Mouse (Mus musculus) stomach, embryonic 15.5 days (tissue): ENCODE measurements around the gene Gpc5. TPM values are rescaled to one million over a fixed set of nuclear protein-coding genes. Genes with fewer than 3 reads are reported as not detected.

Source experiments
- ATAC-seq: fragments of 200-750 bp; cut with Nextera tagmentation; 2 replicates; pipeline ENCODE4 v1.8.0; 2017; ENCODE audit warnings: low read depth, moderate number of reproducible peaks, moderate TSS enrichment; ENCODE audit not compliant: insufficient read depth, low FRiP score
- H3K27ac ChIP-seq: fragments of 300-500 bp; sonication (generic); 2 replicates; pipeline ENCODE4 v1.5.1; 2015; ENCODE audit warnings: mild to moderate bottlenecking, inconsistent platforms
- H3K27me3 ChIP-seq: fragments of 300-500 bp; sonication (generic); replicated peaks from 2 replicates; pipeline ENCODE4 v1.6.1; 2015; ENCODE audit warnings: inconsistent platforms
- H3K36me3 ChIP-seq: fragments of 300-500 bp; sonication (generic); 2 replicates; pipeline ENCODE4 v1.6.1; 2015; ENCODE audit warnings: inconsistent platforms
- H3K4me1 ChIP-seq: fragments of 300-500 bp; sonication (generic); 2 replicates; pipeline ENCODE4 v1.6.1; 2015; ENCODE audit warnings: inconsistent platforms
- H3K4me2 ChIP-seq: fragments of 300-500 bp; sonication (generic); 2 replicates; pipeline ENCODE4 v1.6.1; 2015; ENCODE audit warnings: mild to moderate bottlenecking, inconsistent platforms
- H3K4me3 ChIP-seq: fragments of 300-500 bp; sonication (generic); replicated peaks from 2 replicates; pipeline ENCODE4 v1.5.1; 2015; ENCODE audit warnings: inconsistent platforms
- H3K9ac ChIP-seq: fragments of 300-500 bp; sonication (generic); 2 replicates; pipeline ENCODE4 v1.6.1; 2015; ENCODE audit warnings: inconsistent platforms
- H3K9me3 ChIP-seq: fragments of 300-500 bp; sonication (generic); 2 replicates; pipeline ENCODE4 v1.6.1; 2016; ENCODE audit warnings: inconsistent platforms
- WGBS: fragments of 180-500 bp; shearing (Covaris S2); methylation state at CpG from one replicate; pipeline ENCODE4 v1.1.7; 2015; 5-methylcytosine and 5-hydroxymethylcytosine counted together
- polyA plus RNA-seq: library from polyadenylated mRNA; unstranded; fragments of >200 nt; fragmentation: Nextera tagmentation; extraction: Ambion mirVana; gene quantifications from 2 replicates; pipeline ENCODE4 v1.2.1, GENCODE M21; 2015

Gpc5 gene
- polyA plus RNA-seq, 1 experiment from 2014 or later, result 0.05 TPM

DNA sequence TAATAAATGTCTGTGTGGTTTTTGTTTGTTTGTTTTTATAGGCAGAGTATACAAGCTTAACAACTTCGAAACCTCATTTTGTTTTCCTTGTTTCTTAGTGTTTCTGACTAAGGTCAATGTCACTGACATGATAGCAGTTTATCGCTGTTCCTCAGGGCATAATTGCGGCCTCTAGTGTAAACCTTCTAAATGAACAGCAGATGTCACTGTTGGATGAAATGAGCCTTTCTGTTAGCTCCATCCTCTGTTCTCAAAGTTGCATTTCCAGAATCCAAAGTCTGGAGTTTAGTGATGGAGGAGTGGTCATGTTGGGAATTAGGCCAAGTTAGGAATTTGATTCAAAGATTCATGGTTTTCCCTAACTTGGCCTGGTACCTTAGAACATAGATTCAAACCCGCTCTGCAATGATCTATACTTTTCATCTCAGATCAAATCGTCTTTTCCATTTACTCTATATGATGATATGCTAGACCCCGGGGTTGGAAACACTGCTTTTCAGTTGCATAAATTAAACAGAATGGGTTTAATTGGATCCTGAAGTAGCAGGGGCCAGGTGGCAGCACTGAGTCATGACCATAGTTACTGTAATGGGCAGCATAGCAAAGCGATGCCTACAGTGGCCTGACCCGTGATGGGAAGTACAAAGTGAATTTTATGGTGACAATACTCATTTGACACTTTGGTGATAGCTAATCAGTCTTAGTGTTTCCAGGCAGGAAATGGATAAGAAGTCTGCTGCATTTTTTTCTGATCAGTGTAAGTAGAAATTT is 508.4 kb downstream of the Gpc5 start:
- Histone ChIP-seq H3K9ac (no peak overlapping the region), H3K27ac (no peak overlapping the region)
- ATAC-seq, result no peak

DNA sequence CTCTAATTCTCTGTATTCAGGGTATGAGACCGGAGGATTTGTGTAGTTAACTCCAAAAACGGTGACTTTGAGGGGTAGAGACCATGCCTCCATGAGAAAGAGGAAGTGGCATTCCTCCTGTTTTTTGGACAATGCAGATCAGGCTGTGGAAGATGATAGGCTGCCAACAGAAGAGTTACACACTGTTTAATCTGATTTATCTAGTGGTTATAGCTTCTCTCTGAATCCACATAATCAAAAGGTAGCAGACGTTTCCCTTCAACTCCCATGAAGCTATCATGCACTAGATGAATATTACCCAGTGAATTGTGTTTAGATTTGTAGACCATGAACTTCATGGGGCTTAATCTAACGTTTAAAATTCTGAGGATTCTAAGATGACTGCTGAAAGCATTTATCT is 522.1 kb downstream of the Gpc5 start:
- Histone ChIP-seq H3K36me3 (no peaks in the 10 kb centered on the region), H3K27ac (no peak overlapping the region), H3K4me2 (no peak overlapping the region), H3K9me3 (no peaks in the 10 kb centered on the region), H3K9ac (no peak overlapping the region), H3K4me3 (no peak overlapping the region), H3K4me1 (no peaks in the 10 kb centered on the region), H3K27me3 (no peaks in the 10 kb centered on the region)
- 63% methylated on average over 4 of the region's 4 CpGs for WGBS
- ATAC-seq, result no peak

More for the DNA sequence above, 508.4 kb downstream of the Gpc5 start:
- H3K4me3 ChIP-seq, result no peak overlapping the region
- no peaks in the 10 kb centered on the region for H3K27me3 ChIP-seq
- H3K4me2 ChIP-seq, result no peak overlapping the region
- no peaks in the 10 kb centered on the region for H3K4me1 ChIP-seq
- WGBS, result 65% methylated on average over 8 of the region's 8 CpGs
- H3K9me3 ChIP-seq, result no peaks in the 10 kb centered on the region
- H3K36me3 ChIP-seq, result no peaks in the 10 kb centered on the region

DNA sequence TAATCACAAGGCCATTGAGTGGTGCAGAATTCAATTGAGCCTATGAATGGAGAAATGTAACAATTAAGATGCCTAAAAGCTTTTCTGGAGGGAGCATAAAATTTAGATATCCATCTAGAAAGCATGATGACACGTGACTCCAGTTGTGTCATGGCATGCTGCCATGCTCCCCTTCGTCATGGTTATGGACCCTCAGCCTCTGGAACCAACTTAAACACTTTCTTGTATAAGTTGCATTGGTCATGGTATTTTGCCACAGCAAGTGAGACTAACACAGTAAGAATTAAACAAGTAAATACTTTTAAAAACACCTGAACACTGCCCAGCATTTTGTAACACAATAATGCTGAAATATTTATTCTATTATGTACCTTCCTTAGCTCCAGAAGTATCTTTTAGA is 524.3 kb downstream of the Gpc5 start:
- no peak for ATAC-seq
- no peak overlapping the region for H3K4me2 ChIP-seq
- no peak overlapping the region for H3K9ac ChIP-seq
- no peaks in the 10 kb centered on the region for H3K4me1 ChIP-seq
- H3K27ac ChIP-seq, result no peak overlapping the region
- H3K36me3 ChIP-seq, result no peaks in the 10 kb centered on the region
- no peaks in the 10 kb centered on the region for H3K27me3 ChIP-seq
- WGBS, result 48% methylated on average over 2 of the region's 2 CpGs
- no peaks in the 10 kb centered on the region for H3K9me3 ChIP-seq
- H3K4me3 ChIP-seq, result no peak overlapping the region

DNA sequence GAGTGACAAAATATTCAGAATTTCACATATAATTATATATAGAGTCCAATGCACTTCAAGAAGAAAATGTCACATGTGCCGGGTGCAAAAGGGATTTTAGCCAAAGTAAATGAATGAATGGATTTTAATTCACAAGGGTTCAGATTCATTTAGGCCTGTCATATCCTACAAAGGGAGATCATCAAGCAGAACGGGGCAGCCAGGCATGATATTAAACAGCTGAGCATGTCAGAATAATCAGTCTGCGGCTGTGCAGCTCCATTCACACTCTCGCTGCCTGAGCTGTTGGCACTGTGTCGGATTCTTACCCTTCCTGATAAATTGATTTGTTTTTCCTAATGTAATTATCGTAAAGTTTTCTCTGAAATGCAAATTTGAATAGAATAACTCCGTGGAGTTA is 524.8 kb downstream of the Gpc5 start:
- no peak for ATAC-seq
- H3K9me3 ChIP-seq, result no peaks in the 10 kb centered on the region
- WGBS, result 53% methylated on average over 7 of the region's 7 CpGs

DNA sequence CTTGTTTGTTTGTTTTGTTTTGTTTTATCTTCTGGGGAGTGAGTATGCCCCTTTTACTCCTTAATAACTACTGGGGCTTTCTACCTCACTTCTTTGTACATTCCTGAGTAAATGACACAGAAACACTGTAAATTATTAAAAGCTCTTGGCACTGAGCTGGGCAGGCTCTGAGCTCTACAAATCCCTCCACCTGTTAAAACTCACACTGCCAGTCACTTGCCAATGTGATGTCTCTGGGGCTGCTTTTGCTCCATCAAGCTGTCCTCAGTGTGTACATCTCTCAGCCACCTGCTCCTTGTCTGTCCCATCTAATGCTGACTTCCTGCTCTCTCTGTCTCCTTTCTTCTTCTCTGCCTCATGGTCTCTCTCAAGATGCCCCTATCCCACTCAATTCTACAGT is 528.5 kb downstream of the Gpc5 start:
- H3K36me3 ChIP-seq, result no peaks in the 10 kb centered on the region
- H3K9ac ChIP-seq, result no peak overlapping the region
- H3K27me3 ChIP-seq, result no peaks in the 10 kb centered on the region
- H3K9me3 ChIP-seq, result no peaks in the 10 kb centered on the region
- H3K27ac ChIP-seq, result no peak overlapping the region
- no peaks in the 10 kb centered on the region for H3K4me1 ChIP-seq
- ATAC-seq, result no peak
- no peak overlapping the region for H3K4me2 ChIP-seq
- H3K4me3 ChIP-seq, result no peak overlapping the region

More for the DNA sequence above, 524.8 kb downstream of the Gpc5 start:
- Histone ChIP-seq H3K9ac (no peak overlapping the region), H3K27ac (no peak overlapping the region), H3K36me3 (no peaks in the 10 kb centered on the region), H3K4me2 (no peak overlapping the region), H3K4me3 (no peak overlapping the region), H3K27me3 (no peaks in the 10 kb centered on the region), H3K4me1 (no peaks in the 10 kb centered on the region)

DNA sequence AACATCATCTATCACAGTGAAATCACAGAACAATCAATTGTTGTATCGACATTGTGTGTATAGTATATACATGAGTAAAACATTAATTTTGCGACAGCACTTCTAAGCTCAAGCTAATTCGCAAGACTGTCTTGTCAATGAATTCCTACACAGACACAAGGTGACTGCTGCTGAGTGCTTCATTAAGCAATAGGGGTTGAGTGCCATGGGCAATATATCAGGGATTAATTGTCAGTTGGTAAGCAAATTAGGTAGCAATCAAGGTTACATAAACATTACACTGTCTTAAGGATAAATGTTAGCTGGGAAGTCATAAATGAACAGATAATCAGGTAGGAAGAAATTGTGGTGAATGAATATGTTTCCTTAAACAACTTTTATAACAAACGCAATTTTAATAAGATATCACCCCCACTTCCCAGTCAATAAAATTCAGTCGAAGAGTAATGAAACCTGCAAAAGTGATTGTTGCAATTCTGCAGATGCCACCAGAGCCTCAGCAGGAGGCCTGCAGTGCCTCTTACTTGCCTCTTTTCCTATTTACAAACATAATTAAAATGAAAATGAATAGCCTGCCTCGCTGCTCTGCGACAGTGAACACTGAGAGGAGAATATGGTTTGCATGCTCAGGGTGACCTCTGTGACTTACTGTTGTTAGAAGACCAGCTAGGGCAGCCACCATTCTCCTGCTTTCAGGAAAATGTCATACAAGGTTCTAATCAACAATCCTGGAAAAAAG is 539.3 kb downstream of the Gpc5 start:
- Histone ChIP-seq H3K27ac (no peak overlapping the region), H3K9me3 (no peaks in the 10 kb centered on the region), H3K4me1 (no peaks in the 10 kb centered on the region), H3K4me3 (no peak overlapping the region), H3K36me3 (no peaks in the 10 kb centered on the region), H3K9ac (no peak overlapping the region), H3K27me3 (no peaks in the 10 kb centered on the region), H3K4me2 (no peak overlapping the region)
- WGBS, result 72% methylated on average over 7 of the region's 7 CpGs
- no peak for ATAC-seq

DNA sequence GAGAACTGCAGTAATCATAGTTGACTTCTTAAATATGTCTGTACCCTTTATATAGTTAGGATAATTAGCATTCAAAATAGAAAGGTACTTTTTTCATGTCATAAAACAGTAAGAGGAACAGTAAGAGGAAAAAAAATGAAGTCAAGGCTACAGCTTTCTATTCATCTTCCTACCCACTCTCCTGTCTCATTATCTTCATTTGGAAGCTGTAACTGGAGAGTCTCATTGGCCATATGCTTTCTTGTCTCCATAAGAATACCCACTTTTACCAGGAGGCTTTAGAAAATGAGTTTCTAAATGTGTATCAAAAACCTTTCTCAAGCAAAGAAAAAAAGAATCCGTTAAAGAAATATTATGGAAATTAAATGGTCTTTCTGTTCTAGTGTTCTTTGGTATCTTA is 541.3 kb downstream of the Gpc5 start:
- H3K9ac ChIP-seq, result no peak overlapping the region

DNA sequence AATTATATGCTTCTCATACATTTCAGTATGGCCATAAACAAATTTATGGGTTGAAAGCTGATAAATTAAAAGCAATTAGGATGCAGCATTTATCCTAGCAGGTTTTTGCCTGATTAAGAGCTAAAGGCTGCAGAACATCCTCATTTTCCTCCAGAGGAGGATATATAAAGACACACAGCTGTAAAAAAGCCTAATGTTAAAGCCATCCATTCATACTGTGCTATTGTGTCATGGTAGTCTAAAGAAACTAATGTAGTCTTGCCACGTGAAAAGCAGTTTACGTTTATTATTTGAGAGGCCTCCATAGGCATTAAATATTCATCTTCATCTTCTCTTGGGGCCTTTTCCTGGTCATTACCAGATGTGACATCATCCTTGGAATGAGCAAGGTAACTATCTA is 587.9 kb downstream of the Gpc5 start:
- 69% methylated on average over 2 of the region's 2 CpGs for WGBS
- Histone ChIP-seq H3K27ac (no peak overlapping the region), H3K27me3 (no peaks in the 10 kb centered on the region), H3K4me1 (no peaks in the 10 kb centered on the region), H3K9me3 (no peaks in the 10 kb centered on the region), H3K36me3 (no peaks in the 10 kb centered on the region), H3K4me3 (no peak overlapping the region), H3K9ac (no peak overlapping the region), H3K4me2 (no peak overlapping the region)
- ATAC-seq, result no peak

More for the DNA sequence above, 541.3 kb downstream of the Gpc5 start:
- H3K4me1 ChIP-seq, result no peaks in the 10 kb centered on the region
- H3K9me3 ChIP-seq, result no peaks in the 10 kb centered on the region
- no peak overlapping the region for H3K4me2 ChIP-seq
- no peak overlapping the region for H3K4me3 ChIP-seq
- 67% methylated on average over 1 of the region's 1 CpGs for WGBS
- H3K36me3 ChIP-seq, result no peaks in the 10 kb centered on the region
- H3K27ac ChIP-seq, result no peak overlapping the region
- no peak for ATAC-seq
- no peaks in the 10 kb centered on the region for H3K27me3 ChIP-seq

DNA sequence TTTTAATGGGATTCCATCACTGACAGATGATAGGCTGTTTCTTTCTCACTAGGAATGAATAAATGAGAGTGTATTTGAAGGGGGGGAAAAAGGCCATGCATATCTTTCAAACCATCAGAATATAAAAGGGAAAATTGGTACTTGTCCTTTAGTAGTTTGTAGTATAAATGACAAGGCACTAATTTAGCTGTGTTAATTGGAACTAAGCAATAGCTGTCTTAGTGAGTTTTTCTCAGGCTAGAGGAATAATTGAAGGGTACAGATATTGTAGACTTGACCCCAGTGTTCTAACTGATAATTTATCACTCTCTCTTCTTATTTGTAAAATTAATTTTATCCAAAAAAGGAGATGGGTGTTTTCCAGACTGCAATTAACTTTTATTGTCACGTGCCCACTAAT is 654.0 kb downstream of the Gpc5 start:
- no peaks in the 10 kb centered on the region for H3K36me3 ChIP-seq
- H3K9me3 ChIP-seq, result no peaks in the 10 kb centered on the region
- H3K27ac ChIP-seq, result no peak overlapping the region
- no peak for ATAC-seq
- WGBS, result 83% methylated on average over 1 of the region's 1 CpGs
- H3K4me1 ChIP-seq, result no peaks in the 10 kb centered on the region
- no peaks in the 10 kb centered on the region for H3K27me3 ChIP-seq
- H3K4me3 ChIP-seq, result no peak overlapping the region
- H3K9ac ChIP-seq, result no peak overlapping the region
- H3K4me2 ChIP-seq, result no peak overlapping the region

DNA sequence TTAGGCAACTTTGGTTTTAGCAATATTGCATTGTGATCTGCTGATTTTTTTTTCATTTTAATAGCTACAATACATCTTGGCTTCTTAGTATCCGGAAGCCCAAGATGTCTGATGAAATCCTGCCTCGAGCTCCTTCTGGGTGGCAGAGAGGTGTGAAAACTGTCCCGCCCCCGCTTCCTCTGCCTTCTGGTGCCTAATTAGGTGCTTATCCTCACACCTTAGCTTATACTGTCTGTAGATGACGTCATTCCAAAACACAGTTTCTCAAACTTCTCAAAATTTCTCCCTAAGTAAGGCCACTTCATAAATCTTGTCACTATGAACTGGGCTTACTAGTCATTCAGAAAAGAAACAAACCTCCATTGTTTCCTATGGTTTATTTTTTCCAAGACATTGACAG is 668.2 kb downstream of the Gpc5 start:
- no peaks in the 10 kb centered on the region for H3K4me1 ChIP-seq
- H3K4me2 ChIP-seq, result no peak overlapping the region
- no peak for ATAC-seq
- no peak overlapping the region for H3K9ac ChIP-seq
- 59% methylated on average over 5 of the region's 5 CpGs for WGBS
- H3K4me3 ChIP-seq, result no peak overlapping the region
- H3K27ac ChIP-seq, result no peak overlapping the region
- no peaks in the 10 kb centered on the region for H3K27me3 ChIP-seq
- no peaks in the 10 kb centered on the region for H3K36me3 ChIP-seq
- H3K9me3 ChIP-seq, result no peaks in the 10 kb centered on the region

DNA sequence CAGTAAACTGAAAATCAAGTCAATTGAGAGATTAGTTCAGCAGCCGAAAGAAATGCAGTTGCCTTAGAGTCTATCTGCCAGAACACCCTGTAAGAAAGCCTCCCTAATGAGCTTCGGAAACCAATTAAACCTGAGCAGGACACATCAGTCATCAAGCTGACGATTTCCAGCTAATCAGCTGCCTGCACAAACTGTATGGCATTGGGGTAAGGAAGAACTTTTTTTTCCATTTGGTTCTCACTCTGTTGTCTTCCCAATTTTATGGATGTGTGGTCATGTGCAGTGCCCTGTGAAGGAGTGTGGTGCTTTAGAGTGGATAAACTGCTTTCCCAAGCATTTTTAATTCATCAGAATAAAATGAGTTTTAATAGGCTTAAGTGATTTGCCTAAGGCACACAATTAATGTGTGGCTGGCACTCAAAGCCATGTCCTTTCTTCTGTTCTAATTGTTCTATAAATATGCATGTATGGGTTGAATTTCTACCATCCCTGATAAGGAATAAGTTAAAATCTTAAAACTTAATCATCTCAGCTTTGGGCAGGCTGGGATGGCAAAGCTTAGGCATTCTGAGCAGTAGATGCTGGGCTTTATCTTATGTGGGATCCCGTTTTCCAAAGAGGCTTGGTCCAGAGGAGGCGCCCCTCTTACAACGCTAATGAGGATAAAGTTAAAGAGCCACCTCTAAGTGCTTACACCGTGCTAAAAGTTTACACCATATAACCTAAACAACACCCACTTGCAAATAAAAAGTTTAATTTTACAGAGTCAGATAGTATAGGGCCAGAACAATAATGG is 687.6 kb downstream of the Gpc5 start:
- Histone ChIP-seq H3K36me3 (no peaks in the 10 kb centered on the region), H3K4me1 (no peaks in the 10 kb centered on the region), H3K4me2 (no peak overlapping the region), H3K9ac (no peak overlapping the region), H3K9me3 (no peaks in the 10 kb centered on the region), H3K27ac (no peak overlapping the region), H3K4me3 (no peak overlapping the region), H3K27me3 (no peaks in the 10 kb centered on the region)
- ATAC-seq, result no peak
- WGBS, result 64% methylated on average over 7 of the region's 7 CpGs

DNA sequence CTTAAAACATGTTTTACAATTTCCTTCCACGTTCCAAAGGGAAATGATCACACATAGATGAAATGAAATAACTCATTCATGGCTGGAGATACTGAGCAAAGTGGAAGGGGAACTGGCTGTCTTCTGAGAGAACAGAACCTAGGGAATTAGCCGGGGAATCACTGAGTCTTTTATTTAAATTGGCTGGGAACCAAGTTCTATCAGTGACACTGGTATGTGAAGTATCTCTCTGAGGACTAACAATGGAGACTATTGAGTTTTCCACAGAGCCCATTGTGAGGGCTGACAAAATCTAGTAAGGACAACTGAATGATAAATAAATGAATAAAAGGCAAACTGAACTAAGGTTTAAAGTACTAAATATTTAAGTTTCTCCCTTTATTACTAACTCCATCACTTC is 712.7 kb downstream of the Gpc5 start:
- Histone ChIP-seq H3K36me3 (no peaks in the 10 kb centered on the region), H3K9ac (no peak overlapping the region), H3K9me3 (no peaks in the 10 kb centered on the region), H3K4me1 (no peaks in the 10 kb centered on the region), H3K27ac (no peak overlapping the region), H3K27me3 (no peaks in the 10 kb centered on the region), H3K4me2 (no peak overlapping the region), H3K4me3 (no peak overlapping the region)
- whole genome bisulfite sequencing, result 12% methylated on average over 2 of the region's 2 CpGs
- no peak for ATAC-seq
